Mouse (Mus musculus) lung, adult 2 months (tissue): ENCODE results near the gene Derl2.

Experiments used
- CTCF ChIP-seq: fragments of 200-500 bp; IDR thresholded peaks from 2 replicates; pipeline ENCODE4 v1.5.1; 2011; ENCODE audit warnings: mild to moderate bottlenecking, low read length, control low read depth; ENCODE audit not compliant: insufficient read depth
- POLR2A ChIP-seq: fragments of 200-500 bp; IDR thresholded peaks from 2 replicates; pipeline ENCODE4 v1.6.1; 2011; ENCODE audit warnings: low read depth, mild to moderate bottlenecking, control low read depth, low read length, borderline replicate concordance; ENCODE audit errors: extremely low read depth

GRCm38 (mm10) chr11:70982557-70983228 is 36.9 kb downstream of the Derl2 start, which contains the start of gene C1qbp:
- TF ChIP-seq CTCF, result peak; percentile 78
- no peak for TF ChIP-seq POLR2A
